Mouse (Mus musculus): Measurements from ENCODE around the gene Gm20388. TPM values are rescaled to one million over a fixed set of nuclear protein-coding genes. Genes with fewer than 3 reads are reported as not detected.
A peak's percentile ranks its signal among the peaks of the same experiment; 100 is the strongest.

Gene Gm20388
- total RNA-seq, 1 experiment = 27.0 TPM

GRCm38 (mm10) chr8:121187491-121188364 is 1277.1 kb downstream of the Gm20388 start:
- in situ Hi-C loops (cut with MboI; ENCODE audit: low sequenced_read_pairs in 2 of 2, unreplicated experiment in 2 of 2) = no loop called here
- Histone ChIP-seq H3K36me3 (ENCODE audit: control insufficient read depth, insufficient read depth, low read length, poor library complexity, severe bottlenecking) (no peaks in the 10 kb centered on the region), H3K4me3 (ENCODE audit: insufficient read depth in 1 of 2, low read depth in 1 of 2, low read length in 2 of 2, poor library complexity in 1 of 2, severe bottlenecking in 1 of 2) (no peak overlapping the region), H3K9ac (ENCODE audit: insufficient read depth, low read depth, low read length, poor library complexity, severe bottlenecking) (no peak overlapping the region), H3K9me3 (ENCODE audit: control insufficient read depth, insufficient read depth, low read depth, low read length) (no peaks in the 10 kb centered on the region), H3K4me1 (ENCODE audit: control insufficient read depth in 2 of 2, insufficient read depth in 2 of 2, low read length in 2 of 2, poor library complexity in 1 of 2) (peaks cover 0 to 2% of the 10 kb centered on the region in 2 experiments; a peak in 1 of 4 replicates), H3K27ac (ENCODE audit: insufficient read depth, low read depth, low read length, poor library complexity, severe bottlenecking) (no peak overlapping the region)
- no peak for DNase-seq (ENCODE audit: low read depth, low spot score)
- TF ChIP-seq MAFK (IDR thresholded peaks at IDR 0.05; ENCODE audit: insufficient read depth, low read depth, low read length) (peak; percentile 34; the same call in 1 of the 2 replicates), ZC3H11A (IDR thresholded peaks at IDR 0.05; ENCODE audit: borderline replicate concordance, low read depth, low read length) (no peak)

GRCm38 (mm10) chr8:121188994-121189393 is 1278.4 kb downstream of the Gm20388 start:
- no peak overlapping the region for H3K4me3 ChIP-seq (ENCODE audit: insufficient read depth in 1 of 2, low read depth in 1 of 2, low read length in 2 of 2, poor library complexity in 1 of 2, severe bottlenecking in 1 of 2)
- TF ChIP-seq CHD2 (IDR thresholded peaks at IDR 0.05; ENCODE audit: low read depth, low read length) (no peak), ZC3H11A (IDR thresholded peaks at IDR 0.05; ENCODE audit: borderline replicate concordance, low read depth, low read length) (no peak)
- no peaks in the 10 kb centered on the region for H3K9me3 ChIP-seq (ENCODE audit: control insufficient read depth, insufficient read depth, low read depth, low read length)
- in situ Hi-C loops (cut with MboI; ENCODE audit: low sequenced_read_pairs in 2 of 2, unreplicated experiment in 2 of 2) = no loop called here
- H3K9ac ChIP-seq (ENCODE audit: insufficient read depth, low read depth, low read length, poor library complexity, severe bottlenecking) = no peak overlapping the region
- no peaks in the 10 kb centered on the region for H3K36me3 ChIP-seq (ENCODE audit: control insufficient read depth, insufficient read depth, low read length, poor library complexity, severe bottlenecking)
- no peak for DNase-seq (ENCODE audit: low read depth, low spot score)
- peaks cover 0 to 2% of the 10 kb centered on the region in 2 experiments; a peak in 1 of 4 replicates for H3K4me1 ChIP-seq (ENCODE audit: control insufficient read depth in 2 of 2, insufficient read depth in 2 of 2, low read length in 2 of 2, poor library complexity in 1 of 2)
- H3K27ac ChIP-seq (ENCODE audit: insufficient read depth, low read depth, low read length, poor library complexity, severe bottlenecking) = no peak overlapping the region

- TF ChIP-seq MAFK (IDR thresholded peaks at IDR 0.05; ENCODE audit: insufficient read depth, low read depth, low read length) (no peak), ZNF384 (IDR thresholded peaks at IDR 0.05; ENCODE audit: low read depth, low read length) (no peak), ZC3H11A (IDR thresholded peaks at IDR 0.05; ENCODE audit: borderline replicate concordance, low read depth, low read length) (no peak), CHD2 (IDR thresholded peaks at IDR 0.05; ENCODE audit: low read depth, low read length) (no peak), HCFC1 (IDR thresholded peaks at IDR 0.05; ENCODE audit: borderline replicate concordance, insufficient read depth, low read length) (no peak)
- H3K4me1 ChIP-seq (ENCODE audit: control insufficient read depth in 2 of 2, insufficient read depth in 2 of 2, low read length in 2 of 2, poor library complexity in 1 of 2) = peaks cover 0 to under 1% of the 10 kb centered on the region in 2 experiments; a peak in 1 of 4 replicates
- no peak overlapping the region for H3K27ac ChIP-seq (ENCODE audit: insufficient read depth, low read depth, low read length, poor library complexity, severe bottlenecking)
- in situ Hi-C loops (cut with MboI; ENCODE audit: low sequenced_read_pairs in 2 of 2, unreplicated experiment in 2 of 2) = no loop called here
- no peaks in the 10 kb centered on the region for H3K36me3 ChIP-seq (ENCODE audit: control insufficient read depth, insufficient read depth, low read length, poor library complexity, severe bottlenecking)
- H3K4me3 ChIP-seq (ENCODE audit: insufficient read depth in 1 of 2, low read depth in 1 of 2, low read length in 2 of 2, poor library complexity in 1 of 2, severe bottlenecking in 1 of 2) = no peak overlapping the region
- H3K9me3 ChIP-seq (ENCODE audit: control insufficient read depth, insufficient read depth, low read depth, low read length) = no peaks in the 10 kb centered on the region
- no peak for DNase-seq (ENCODE audit: low read depth, low spot score)
- no peak overlapping the region for H3K9ac ChIP-seq (ENCODE audit: insufficient read depth, low read depth, low read length, poor library complexity, severe bottlenecking)
These were observed 1281.8 kb downstream of the Gm20388 start for GRCm38 (mm10) chr8:121192451-121192850.

- Histone ChIP-seq H3K36me3 (ENCODE audit: control insufficient read depth, insufficient read depth, low read length, poor library complexity, severe bottlenecking) (no peaks in the 10 kb centered on the region), H3K4me1 (ENCODE audit: control insufficient read depth in 2 of 2, insufficient read depth in 2 of 2, low read length in 2 of 2, poor library complexity in 1 of 2) (no peaks in the 10 kb centered on the region), H3K4me3 (ENCODE audit: insufficient read depth in 1 of 2, low read depth in 1 of 2, low read length in 2 of 2, poor library complexity in 1 of 2, severe bottlenecking in 1 of 2) (no peak overlapping the region), H3K9me3 (ENCODE audit: control insufficient read depth, insufficient read depth, low read depth, low read length) (no peaks in the 10 kb centered on the region), H3K27ac (ENCODE audit: insufficient read depth, low read depth, low read length, poor library complexity, severe bottlenecking) (no peak overlapping the region), H3K9ac (ENCODE audit: insufficient read depth, low read depth, low read length, poor library complexity, severe bottlenecking) (no peak overlapping the region)
- no peak for TF ChIP-seq MAFK (IDR thresholded peaks at IDR 0.05; ENCODE audit: insufficient read depth, low read depth, low read length)
- TF ChIP-seq HCFC1 (IDR thresholded peaks at IDR 0.05; ENCODE audit: borderline replicate concordance, insufficient read depth, low read length) = no peak
- no peak for TF ChIP-seq ZNF384 (IDR thresholded peaks at IDR 0.05; ENCODE audit: low read depth, low read length)
- TF ChIP-seq ZC3H11A (IDR thresholded peaks at IDR 0.05; ENCODE audit: borderline replicate concordance, low read depth, low read length) = no peak
- no peak for TF ChIP-seq CHD2 (IDR thresholded peaks at IDR 0.05; ENCODE audit: low read depth, low read length)
- no peak for DNase-seq (ENCODE audit: low read depth, low spot score)
- in situ Hi-C loops (cut with MboI; ENCODE audit: low sequenced_read_pairs in 2 of 2, unreplicated experiment in 2 of 2) = no loop called here
These were observed 1285.3 kb downstream of the Gm20388 start for GRCm38 (mm10) chr8:121195970-121196369.
